In genomic region chr1:134774247-134774646, GRCm38 (mm10) we compare ENCODE assay signal across 9 mouse cellular contexts.
DNase-seq lines count a peak whose midpoint lies in the region; ATAC-seq and TF ChIP-seq lines count a peak whose summit lies in the region.
"Had no signal": no experiment of that assay in that cellular context is flagged by ENCODE, and none has a peak within 500 bp of the region (broad histone marks: within the 10 kb centered on the region; RNA-seq: fewer than 3 reads in every experiment).

No protein-coding gene starts in this region.

- H3K4me3 ChIP-seq in heart, postnatal 0 days (ENCODE audit: low read depth, low read length): no peak overlapping the region
- H3K4me3 ChIP-seq in neural tube, embryonic 13.5 days: no peak overlapping the region
- no peak overlapping the region for H3K4me3 ChIP-seq in kidney, embryonic 16.5 days (ENCODE audit: low read length)

- ATAC-seq in heart, postnatal 0 days (ENCODE audit: insufficient read depth, low read depth): no peak
- no peak for ATAC-seq in neural tube, embryonic 13.5 days (ENCODE audit: low read depth)
- ATAC-seq in kidney, embryonic 16.5 days (ENCODE audit: low FRiP score, low TSS enrichment): peak; percentile 77; the same call in 1 of the 2 replicates
- ATAC-seq: hindbrain, postnatal 0 days had no signal

- intact Hi-C loops in heart, postnatal 14 days (cut with DNase I): no loop called here

- peak; percentile 13 for DNase-seq in heart, postnatal 0 days (ENCODE audit: low spot score)
- no peak for DNase-seq in heart, postnatal 14 days
- DNase-seq in neural tube, embryonic 10.5 days (ENCODE audit: extremely low spot score, low spot score): no peak
- no peak for DNase-seq in yolk sac, embryonic 10.5 days (ENCODE audit: low spot score)
- no peak for DNase-seq in urinary bladder, postnatal 25 days (ENCODE audit: low spot score)
- DNase-seq: cerebellum, postnatal 14 days had no signal

- no peak for TF ChIP-seq EP300 in heart, postnatal 0 days (IDR thresholded peaks at IDR 0.05; ENCODE audit: low read depth)

- peaks cover 67% of the 10 kb centered on the region for H3K36me3 ChIP-seq in heart, postnatal 0 days (replicated peaks; ENCODE audit: control insufficient read depth, insufficient read depth, low read length)
- H3K36me3 ChIP-seq in neural tube, embryonic 13.5 days: peaks cover 33% of the 10 kb centered on the region
- H3K36me3 ChIP-seq in kidney, embryonic 16.5 days (ENCODE audit: insufficient read depth, low read length): no peaks in the 10 kb centered on the region; the same call in 1 of the 2 replicates

- WGBS in heart, postnatal 0 days: 52% methylated on average over 2 of the region's 2 CpGs
- WGBS in neural tube, embryonic 13.5 days: 65% methylated on average over 2 of the region's 2 CpGs
- 58% methylated on average over 2 of the region's 2 CpGs for WGBS in kidney, embryonic 16.5 days

- peak overlapping the region; percentile 31 for H3K27ac ChIP-seq in heart, postnatal 0 days (ENCODE audit: low read depth)
- 0 out of 2 replicates have a peak overlapping the region, but pooled peaks have one; percentile 6 for H3K27ac ChIP-seq in neural tube, embryonic 13.5 days (replicated peaks)
- peak overlapping the region; percentile 94 for H3K27ac ChIP-seq in kidney, embryonic 16.5 days (ENCODE audit: low read length)
- H3K27ac ChIP-seq: hindbrain, postnatal 0 days had no signal

- no peak overlapping the region for H3K9ac ChIP-seq in heart, postnatal 0 days (replicated peaks; ENCODE audit: low read depth, low read length)
- no peak overlapping the region for H3K9ac ChIP-seq in neural tube, embryonic 13.5 days
- H3K9ac ChIP-seq in kidney, embryonic 16.5 days (replicated peaks; ENCODE audit: low read length): no peak overlapping the region

- no peaks in the 10 kb centered on the region for H3K27me3 ChIP-seq in heart, postnatal 0 days (ENCODE audit: control insufficient read depth, insufficient read depth, low read length)
- no peaks in the 10 kb centered on the region for H3K27me3 ChIP-seq in neural tube, embryonic 13.5 days
- no peaks in the 10 kb centered on the region for H3K27me3 ChIP-seq in kidney, embryonic 16.5 days (ENCODE audit: insufficient read depth, low read length)

- no peak for TF ChIP-seq CTCF in heart, postnatal 0 days (IDR thresholded peaks at IDR 0.05; ENCODE audit: low read depth)

- H3K4me1 ChIP-seq in heart, postnatal 0 days (ENCODE audit: control insufficient read depth, insufficient read depth): peaks cover 24% of the 10 kb centered on the region
- H3K4me1 ChIP-seq in neural tube, embryonic 13.5 days (replicated peaks): peaks cover 10% of the 10 kb centered on the region; the same call in 1 of the 2 replicates
- H3K4me1 ChIP-seq in kidney, embryonic 16.5 days (ENCODE audit: insufficient read depth, low read length): peaks cover 49% of the 10 kb centered on the region

- no peaks in the 10 kb centered on the region for H3K9me3 ChIP-seq in heart, postnatal 0 days (replicated peaks; ENCODE audit: control insufficient read depth, low read length)
- H3K9me3 ChIP-seq in neural tube, embryonic 13.5 days: no peaks in the 10 kb centered on the region
- H3K9me3 ChIP-seq in kidney, embryonic 16.5 days (ENCODE audit: low read length): no peaks in the 10 kb centered on the region

- H3K4me2 ChIP-seq in heart, postnatal 0 days (ENCODE audit: low read depth, low read length): no peak overlapping the region
- no peak overlapping the region for H3K4me2 ChIP-seq in neural tube, embryonic 13.5 days
- H3K4me2 ChIP-seq in kidney, embryonic 16.5 days (replicated peaks; ENCODE audit: low read depth, low read length): no peak overlapping the region

Comparison
In these comparisons a context has a peak if more than half of its experiments do, and no peak if none do; other contexts are left out.
1. H3K27ac ChIP-seq: peak in every context shown above with its lines; median percentile 94 in kidney, embryonic 16.5 days; 31 in heart, postnatal 0 days; 6 in neural tube, embryonic 13.5 days.